Mouse (Mus musculus) urinary bladder, postnatal 36 days (tissue): Measurements from ENCODE around the gene Iqca.

Experiments
- DNase-seq, 2 experiments: peaks; one replicate each; pipeline ENCODE4 v3.0.0; 2022; ENCODE audit warnings: low spot score in 2 of 2, mixed read lengths in 1 of 2

Iqca gene

DNA sequence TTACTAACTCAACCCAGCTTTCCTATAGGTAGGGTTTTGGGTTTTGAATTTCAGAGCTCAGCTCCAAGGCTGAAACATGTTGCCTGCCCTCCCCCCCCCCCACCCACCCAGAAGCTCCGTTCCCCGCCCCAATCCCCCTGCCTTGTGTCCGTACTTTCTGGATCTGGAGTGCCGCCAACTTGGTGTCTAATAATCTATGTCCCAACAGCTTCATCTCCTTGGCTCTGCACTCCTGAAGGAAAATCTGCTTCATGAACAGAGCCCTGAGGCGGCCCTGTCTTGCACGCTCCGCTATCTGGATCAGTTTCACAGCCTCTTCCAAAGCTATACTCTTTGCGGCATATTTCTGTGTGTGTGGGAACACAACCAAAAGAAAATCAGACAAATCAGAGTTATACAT lies 13.5 kb downstream of the Iqca start:
- DNase-seq: peak in 1 of 2 experiments; percentile 6

DNA sequence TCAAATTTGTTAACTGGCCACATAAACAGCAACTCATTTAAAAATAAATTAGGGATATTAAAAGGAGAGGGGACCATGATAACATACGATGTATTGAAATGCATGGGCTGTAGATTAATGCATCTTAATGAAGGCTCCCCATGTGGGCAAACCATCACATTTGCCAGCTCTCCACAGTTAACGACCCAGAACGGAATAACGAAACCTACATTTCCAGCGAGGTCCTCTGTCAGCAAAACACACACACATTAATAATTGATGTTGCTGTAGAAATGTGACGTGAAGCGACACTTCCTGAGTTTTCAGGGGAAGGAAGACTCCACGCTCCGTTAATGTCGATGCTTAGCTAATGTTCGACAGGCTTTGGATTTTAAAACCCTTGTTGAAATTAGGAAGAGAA lies 20.8 kb downstream of the Iqca start:
- DNase-seq: no peak

DNA sequence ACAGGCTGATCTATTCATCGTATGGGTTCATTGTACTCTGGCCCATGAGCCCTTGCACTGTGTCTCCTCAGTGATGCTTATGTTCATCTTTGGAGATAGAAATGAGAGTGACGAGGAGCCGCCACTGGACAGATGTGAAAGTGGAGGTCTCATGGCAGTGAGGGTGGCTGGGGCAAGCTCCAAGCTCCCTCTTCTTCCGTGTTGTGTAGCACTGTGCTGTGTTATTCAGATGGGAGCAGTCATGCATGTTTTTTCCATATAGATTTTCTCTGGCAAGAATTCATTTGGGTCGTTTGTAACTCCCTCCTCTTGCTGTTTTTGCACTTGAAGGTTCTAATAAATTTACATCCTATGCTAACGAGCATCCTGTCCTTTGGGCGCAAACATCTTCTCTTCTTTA lies 21.2 kb downstream of the Iqca start:
- no peak for DNase-seq

DNA sequence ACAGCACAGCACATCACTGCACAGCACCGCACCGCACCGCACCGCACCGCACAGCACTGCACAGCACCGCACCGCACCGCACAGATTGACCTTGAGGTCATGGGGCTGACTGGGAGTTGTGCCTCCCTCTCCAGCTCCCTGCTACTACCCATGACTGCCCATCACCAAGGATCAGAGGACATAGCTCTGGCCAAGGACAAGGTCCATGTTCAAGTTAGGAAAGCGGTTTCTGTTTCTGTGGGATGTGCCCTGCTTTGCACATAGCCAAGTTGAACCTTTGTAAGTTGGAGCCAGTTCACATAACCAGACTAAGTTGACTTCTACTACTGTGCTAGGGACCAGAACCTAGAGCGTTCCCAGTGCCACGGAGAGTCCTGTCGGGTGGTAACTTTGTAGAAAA lies 28.6 kb downstream of the Iqca start:
- no peak for DNase-seq

DNA sequence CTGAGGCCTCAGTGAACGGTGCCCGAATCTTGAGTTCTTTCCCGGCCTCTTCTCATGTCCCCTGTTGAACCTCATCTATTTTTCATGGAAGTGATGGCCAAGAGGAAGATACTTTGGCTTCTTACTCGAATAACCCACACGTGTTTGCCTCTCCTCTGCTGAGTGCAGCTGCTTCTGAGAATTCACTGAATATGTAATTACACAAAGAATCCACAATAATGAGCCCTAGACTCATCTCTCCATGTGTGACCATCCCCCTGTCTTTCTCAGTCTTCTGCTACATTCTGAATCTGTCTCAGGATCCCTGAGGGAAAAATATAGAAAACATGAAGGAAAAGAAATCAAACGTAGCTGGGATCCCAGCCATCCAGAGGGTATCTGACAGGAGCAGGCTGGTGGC lies 32.5 kb downstream of the Iqca start:
- DNase-seq: no peak

DNA sequence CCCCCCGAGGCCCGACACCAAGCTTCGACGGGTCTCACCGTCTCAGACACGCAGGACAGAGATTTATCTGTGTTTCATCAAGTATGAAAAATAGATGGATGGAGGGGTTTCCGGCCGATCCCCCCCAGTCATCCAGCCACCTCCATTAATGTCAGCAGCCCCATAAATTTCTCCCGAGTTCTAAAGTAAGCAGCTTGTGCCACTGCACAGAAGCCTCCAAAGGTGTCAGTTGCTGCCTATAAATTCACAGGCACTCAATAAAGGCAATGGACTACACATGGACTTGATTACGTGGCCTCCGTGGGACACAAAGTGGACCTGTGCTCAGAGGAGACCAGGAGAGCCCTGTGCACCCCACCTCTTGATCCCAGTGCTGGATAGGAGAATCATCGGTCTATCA lies 34.0 kb downstream of the Iqca start:
- DNase-seq: no peak

DNA sequence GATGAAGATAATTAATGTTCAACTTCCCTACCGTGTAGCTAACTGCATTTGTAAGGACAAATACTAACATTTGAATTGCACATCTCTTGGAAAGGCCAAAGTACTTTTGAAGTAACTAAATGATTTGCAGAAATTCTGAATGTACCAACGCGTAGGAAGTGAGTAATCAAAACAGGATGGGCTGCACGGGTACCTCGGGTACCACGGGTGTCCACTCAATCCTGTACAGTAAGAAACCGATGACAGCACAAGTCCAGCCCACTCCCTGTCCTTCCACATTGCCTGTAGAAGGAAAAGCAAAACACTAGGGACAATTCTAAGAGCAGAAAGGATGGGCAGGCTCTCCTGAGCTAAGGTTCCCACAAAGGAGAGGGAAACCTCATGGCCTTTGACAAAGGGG lies 36.0 kb downstream of the Iqca start:
- DNase-seq: no peak

DNA sequence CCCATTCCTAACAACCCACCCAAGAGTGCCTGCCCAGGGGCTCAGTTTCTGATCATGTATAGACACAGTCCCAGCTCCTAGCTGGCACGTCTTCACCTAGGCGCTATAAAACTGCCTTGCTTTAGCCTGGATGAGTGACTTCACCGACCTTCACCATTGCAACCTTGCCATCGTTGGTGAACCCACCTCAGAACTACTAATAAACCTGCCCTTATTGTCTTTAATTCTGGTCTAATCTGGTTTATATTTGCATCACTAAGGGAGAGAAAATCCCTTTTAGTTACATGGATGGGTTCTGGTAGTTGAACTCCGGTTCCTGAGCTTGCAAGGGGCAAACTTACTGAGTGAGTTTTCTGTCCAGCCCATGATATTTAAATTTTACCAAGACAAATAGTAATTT lies 38.6 kb downstream of the Iqca start:
- DNase-seq: no peak

DNA sequence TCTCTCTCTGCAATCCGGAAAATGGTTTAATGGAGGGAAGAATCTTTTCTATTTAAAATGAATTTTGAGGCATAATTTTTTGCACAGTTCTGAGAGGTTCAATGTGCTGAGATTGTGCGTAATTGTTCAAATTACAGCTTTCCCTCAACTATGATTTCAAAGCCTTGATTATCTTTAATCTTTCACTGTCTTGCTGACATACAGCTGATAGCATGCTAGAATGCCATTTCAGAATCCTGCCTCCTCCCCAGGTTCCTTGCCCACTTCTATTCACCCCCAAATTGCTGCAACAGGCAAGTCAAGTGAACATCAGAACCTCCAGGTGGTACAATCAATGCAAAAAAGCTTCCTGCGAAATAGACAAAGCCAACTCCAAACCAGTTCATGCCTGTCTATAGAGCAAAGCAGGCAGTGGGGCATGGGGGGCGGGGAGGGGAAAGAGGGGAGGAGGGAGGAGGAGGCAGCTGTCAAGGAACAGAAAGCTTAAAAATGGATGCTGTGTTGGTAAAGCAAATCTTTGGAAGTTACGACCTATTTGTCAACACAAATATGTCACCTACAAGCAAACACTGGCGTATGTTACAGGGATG lies 39.5 kb downstream of the Iqca start:
- no peak for DNase-seq

DNA sequence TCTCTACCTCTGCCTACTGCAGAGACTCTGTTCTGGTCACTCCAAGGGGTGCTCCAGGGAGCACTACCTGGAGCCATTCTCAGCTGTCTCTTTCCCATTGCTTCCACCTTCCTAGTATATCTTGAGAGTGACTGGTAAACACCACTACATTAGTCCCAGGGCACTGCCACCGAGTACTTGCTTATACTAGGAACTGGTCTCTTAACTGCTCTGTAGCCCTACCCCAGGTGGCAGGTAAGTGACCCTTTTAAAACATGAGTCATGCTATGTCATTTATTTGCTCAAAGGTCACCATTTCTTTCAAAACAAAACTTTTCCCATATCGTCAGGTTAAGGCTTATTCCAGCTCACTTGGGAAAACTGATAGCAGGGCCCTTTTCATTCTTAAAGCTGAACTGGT lies 40.5 kb downstream of the Iqca start:
- no peak for DNase-seq

DNA sequence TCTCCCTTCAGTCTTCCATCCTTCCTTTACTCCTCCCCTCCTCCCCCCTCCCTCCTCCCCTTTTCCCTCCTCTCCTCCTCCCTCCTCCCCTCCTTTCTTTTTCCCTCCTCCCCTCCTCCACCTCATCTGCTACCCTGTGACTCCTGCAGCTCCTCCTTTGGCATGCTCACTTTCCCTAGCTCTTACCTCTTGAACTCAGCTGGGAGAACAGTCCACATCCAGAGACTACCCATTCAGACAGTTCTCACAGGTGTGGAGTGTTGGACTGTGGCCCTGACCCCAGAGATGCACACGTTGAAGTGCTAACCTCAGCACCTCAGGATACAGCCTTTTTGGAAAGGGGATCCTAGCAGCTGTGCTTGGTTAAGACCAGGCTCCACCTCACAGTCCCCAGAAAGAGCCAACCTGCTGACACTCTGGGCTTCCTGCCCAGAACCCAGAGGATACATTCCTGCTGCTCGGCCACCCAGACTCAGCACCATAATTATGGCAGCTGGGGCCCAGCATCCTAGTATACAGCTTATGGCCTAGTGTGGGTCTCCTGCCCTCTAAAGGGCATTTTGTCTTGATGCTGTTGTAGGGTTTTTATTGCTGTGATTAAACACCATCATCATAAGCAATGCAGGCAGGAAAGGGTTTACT lies 41.9 kb downstream of the Iqca start:
- no peak for DNase-seq

DNA sequence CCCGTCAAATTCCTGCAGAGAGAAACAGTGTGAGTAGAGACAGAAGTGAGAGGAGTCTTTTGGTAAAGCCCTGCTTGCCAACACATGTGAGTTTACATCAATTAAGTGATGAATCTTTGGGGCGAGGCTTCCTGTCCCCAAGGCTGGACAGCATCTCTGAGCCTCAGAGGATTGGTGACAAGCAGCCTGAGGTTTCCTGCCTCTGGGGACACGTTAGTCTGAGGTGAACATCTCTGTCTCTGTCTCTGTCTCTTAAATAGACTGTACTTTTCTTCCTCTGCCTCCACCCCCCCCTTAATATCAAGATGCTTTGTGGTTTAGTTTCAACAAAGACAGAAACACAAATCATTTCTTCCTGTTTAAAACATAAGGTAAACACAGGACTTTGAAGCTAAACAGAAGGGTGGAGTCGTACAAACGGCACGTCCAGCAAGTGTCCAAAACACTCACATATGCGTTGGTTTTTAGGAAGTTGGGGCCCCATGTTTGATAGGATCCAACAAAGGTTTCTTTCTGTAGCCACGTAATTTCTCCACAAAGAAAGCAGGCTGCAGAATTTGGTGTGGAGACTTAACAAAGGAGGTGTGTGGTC lies 49.2 kb downstream of the Iqca start:
- DNase-seq: no peak

DNA sequence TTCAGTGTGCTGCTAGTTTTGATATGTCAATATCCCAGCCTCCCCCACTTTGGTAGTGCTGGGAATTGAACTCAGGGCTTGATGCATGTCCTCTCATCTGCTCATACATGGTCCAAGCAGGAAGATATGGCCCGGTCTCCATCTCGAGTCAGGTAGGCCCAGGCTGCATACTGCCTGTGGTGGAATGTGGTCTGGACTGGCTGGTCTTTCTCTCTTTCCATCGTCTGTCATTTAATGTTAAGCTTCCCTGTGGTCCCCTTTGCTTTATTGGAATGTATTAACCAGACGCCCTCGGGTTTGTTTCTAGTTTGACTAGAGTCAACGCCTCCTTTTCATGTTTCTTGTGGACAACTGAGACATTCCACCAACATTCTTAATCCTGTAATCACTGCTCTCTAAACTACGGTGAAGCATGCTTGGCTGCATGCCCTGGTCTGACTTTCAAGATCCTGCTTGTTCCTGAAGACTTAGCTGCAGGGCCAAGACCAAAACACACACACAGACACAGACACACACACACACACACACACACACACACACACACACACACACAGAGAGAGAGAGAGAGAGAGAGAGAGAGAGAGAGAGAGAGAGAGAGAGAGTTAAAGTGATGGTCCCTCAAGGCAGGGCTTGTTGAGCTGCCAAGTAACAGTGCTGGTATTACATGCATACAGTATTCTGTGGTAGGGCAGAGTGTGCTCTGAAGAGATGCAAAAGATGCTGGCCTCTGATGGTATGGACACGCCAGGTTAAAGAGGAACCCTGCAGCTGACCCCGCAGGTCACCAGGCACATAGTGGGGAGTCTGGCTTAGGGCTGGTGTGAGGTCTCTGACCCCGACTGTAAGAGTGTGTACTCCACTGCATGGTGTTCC lies 52.6 kb downstream of the Iqca start:
- peak; percentile 58 to 62 for DNase-seq

DNA sequence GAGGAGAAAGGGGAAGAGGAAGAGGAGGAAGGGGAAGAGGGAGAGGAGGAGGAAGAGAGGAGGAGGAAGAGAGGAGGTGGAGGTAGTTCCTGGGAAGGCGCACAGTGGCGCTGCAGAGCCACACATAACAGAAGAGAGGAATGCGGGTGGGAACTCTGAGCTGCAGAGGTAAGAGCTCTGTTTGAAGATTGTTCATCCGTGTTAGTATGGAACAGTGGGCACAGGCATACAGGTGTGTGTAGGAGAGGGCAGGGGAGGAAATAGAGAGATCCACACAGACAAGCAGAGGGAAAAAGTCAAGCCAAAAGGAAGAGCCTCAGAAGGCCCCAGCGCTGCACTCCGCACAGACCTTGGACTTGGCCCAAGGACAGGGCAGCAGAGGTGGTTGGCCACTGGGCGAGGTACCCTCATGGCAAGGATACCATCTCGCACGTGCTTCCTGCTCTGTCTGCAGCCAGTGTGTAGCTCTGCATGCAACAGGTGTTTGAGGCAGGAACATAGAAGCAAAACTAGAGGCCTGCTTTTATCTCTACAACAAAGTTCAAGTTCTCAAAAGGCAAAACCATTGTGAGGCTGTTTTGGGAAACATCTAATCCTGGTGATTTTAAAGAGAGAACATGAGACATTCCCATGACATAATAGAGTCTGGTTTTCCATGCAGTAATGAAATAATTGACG lies 60.2 kb downstream of the Iqca start:
- DNase-seq: no peak

DNA sequence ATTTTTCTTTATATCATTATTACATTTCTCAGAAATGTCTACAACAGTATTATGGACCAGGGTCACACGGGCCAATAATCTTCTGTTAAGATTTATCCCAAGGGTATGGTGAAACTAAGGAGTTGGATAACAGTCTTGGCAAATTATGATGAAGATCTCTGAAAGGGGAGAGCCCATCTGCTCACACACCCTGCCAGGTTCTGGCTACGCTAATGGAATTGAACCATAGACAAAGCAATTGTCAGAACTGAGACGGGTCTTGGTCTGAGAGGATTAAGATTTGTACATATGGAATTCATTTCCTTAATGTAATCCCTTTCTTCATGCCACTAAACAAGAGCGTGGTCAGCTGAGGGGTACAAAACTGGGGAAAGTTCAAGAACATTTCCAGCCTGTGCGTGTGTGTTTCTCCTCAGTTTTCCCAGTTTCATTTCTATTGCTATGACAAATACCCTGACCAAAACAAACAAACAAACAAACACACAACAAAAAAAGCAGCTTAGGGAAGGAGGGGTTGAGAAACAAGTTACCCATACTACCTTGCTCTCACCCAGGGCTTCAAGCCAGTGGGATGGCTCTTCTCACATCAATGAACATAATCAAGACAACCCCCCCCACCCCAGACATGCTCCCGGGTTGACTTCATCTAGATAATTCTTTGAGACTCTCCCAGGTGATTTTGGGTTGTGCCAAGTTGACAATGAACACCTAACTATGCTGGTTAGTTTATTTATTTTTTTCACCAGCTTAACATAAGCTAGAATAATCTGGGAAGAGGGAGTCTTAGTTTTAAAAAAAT lies 64.8 kb downstream of the Iqca start:
- no peak for DNase-seq

DNA sequence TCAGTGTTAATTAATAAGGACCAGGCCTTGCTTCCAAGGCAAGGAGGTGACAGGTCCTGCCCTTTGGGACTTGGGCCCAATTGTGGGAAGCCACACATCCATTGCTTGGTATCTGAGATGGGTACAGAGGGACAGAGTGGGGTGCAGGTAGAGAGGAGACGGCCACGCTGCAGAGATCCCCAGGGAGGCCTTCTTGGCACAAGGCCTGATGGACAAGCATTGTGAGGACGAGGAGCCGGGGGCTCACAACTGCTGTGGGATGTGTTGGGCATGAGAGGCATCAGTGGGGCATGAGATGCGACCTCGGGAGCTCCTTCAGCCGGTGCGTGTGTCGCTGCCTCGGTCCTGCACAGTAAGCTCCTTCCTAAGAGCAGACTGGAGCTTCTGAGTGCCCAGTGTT lies 66.7 kb downstream of the Iqca start:
- no peak for DNase-seq

DNA sequence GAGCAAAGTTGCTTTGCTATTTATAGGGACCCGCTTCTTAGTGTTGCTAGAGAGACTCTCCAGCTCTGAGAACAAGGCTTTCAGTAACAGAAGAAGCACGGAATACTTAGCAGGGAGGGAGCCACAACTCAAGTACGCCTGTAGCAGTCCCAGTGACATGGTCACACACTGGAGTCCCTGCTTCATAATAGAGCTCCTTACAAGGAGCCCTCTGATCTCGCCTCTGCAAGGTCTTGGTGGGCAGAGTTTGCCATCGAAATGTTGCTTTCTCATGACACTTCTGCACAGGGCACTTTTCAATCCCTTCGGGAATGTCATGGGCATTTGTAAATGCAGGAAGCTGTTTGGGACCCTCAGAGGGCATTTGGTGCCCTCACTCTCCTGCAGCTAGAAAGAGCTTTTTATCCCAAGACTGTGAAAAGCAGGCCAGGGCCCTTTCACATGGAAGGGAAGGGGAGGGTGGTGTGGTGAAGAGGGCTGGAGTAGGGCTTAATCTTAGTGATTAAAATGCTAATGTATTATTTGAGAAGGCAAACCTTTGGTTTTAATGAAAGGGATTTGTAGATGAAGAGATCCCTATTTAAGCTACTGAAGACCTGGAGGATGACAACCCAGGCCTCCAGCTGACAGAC lies 67.6 kb downstream of the Iqca start:
- DNase-seq: no peak

DNA sequence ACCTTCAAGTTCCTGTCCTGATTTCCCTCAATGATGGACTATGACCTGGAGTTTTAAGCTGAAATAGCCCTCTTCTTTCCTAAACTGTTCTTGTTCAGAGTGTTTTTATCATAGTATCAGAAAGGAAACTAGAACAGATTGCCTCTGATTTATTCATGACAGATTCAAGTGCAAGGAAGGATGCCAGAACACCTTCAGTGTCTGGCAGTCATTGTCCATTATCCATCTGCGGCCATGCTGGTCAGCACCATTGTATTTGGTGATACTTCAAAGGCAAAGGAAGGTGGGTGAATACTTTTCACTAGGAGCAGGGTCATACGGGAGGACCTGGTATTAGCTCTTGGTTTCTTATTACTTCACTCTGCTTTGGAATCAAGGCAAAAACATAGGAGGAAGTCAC lies 76.9 kb downstream of the Iqca start:
- DNase-seq: no peak

DNA sequence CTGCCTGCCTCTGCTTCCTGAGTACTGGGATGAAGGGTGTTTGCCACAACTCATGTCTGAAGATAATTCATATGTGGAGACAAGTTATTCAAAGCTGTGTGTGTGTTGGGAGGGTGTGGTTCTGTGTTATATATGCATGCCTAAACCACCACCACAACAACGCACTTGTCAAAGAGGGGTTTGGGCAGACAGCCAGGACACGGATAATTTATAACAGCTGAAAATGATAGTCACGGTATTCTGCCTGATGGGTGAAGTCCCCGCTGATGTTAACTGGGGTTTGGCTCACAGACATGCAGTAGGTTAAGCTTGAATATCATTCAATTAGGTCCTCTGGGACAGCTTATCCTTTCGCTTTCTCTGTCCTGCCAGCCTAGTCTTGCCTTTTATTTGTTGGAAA lies 78.4 kb downstream of the Iqca start:
- DNase-seq: no peak

DNA sequence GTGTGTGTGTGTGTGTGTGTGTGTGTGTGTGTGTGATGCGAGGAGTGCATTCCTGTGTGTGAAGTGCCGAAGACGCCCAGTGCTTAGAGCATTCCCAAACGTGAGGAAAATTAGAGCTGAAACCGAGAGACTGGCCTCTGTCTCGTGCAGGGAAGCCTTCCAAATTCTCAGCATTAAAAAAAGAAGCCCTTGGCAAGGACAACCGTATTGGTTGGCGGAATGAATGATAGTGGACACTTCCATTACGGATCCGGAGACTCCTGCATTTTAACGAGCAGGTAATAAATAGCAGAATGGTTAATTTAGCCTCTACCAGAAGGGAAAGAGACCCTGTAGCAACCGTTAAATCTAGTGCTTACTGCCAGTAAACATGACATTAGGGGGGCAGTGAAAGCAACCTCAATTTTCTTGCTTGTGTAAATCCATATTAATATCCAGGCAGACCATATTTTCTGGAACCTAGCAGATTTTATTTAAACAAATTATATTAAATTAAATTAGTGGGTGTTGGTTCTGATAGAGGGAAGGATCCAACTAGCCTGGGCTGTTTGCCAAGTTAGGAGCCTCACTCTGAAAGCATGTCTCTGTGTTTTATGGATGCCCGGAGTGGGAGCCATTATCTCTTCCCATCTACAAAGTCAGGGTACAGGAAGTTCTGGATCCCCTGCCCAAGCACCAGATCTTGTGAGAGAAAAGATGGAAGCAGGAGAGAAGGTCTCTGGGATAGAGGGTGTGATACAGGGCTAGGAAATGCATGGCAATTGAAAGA lies 81.2 kb downstream of the Iqca start:
- DNase-seq: no peak
